Mouse (Mus musculus) E14TG2a.4 (cell line): ENCODE results near the gene Spag8.

Experiments used
- CTCF ChIP-seq: conservative IDR thresholded peaks from 2 replicates; pipeline ENCODE4 v1.5.1; 2014; ENCODE audit warnings: low read length
- NANOG ChIP-seq: IDR thresholded peaks from 2 replicates; pipeline ENCODE4 v1.6.1; 2014; ENCODE audit warnings: borderline replicate concordance, low read length, mixed read lengths

DNA sequence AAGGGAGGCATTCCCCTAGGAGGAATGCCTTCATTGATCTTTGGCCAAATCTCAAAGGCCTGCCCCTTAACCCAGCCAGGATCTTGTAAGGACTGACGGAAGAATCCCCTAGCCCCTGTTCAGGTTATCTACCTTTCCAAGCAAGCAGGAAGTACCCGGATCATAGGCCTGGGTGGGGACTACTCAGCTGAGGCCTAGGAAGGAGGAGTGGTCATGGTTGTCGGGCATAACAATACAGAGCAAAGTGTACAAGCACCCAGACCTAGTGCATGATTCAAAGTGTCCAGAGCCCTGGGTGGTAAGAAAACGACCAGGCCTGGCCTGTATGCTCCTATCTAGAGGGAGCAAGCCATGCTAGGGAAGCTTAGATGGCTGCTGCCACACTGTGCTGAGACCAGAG is 22.2 kb upstream of the Spag8 start:
- TF ChIP-seq CTCF, result no peak
- no peak for TF ChIP-seq NANOG
